Mouse (Mus musculus): ENCODE data around the gene Clcn6. TPM values are rescaled to one million over a fixed set of nuclear protein-coding genes. Genes with fewer than 3 reads are reported as not detected.
"Not testable (repeated sequence)": the region's sequence is repeated elsewhere in the genome, so short reads cannot be mapped to it uniquely, and the experiment has no call there.

The Clcn6 gene
- total RNA-seq, 1 experiment, result 32.5 TPM

DNA sequence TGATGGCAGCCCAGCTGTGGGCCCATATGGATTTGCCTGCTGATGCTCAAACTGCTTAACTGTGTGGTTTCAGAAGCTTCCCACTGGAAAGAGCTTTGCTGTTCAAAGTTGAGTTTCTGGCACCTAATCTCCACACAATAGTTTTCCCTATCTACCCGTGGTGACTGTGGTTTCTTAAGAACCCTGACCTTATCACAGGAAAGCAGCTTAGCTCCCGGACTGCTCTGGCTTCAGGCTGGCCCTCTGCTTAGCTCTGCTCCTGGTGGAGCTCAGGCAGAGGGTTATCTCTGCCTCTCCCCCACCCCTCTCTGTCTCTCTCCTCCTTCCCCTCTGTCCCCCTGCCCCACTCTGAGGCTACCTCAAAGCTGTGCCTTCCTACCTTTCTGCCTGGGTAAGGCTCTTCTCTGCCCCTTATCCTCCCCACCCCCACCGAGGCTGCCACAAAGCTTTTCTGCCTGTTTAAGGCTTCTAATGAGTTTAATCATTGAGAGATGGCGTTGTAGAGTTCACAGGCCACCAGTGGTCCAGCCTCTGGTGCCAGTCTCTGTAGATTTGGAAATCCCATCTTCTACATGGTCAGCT is 7.9 kb upstream of the Clcn6 start:
- H3K4me3 ChIP-seq (ENCODE audit: insufficient read depth in 1 of 2, low read depth in 1 of 2, low read length in 2 of 2, poor library complexity in 1 of 2, severe bottlenecking in 1 of 2), result no peak overlapping the region
- no peak overlapping the region for H3K27ac ChIP-seq (ENCODE audit: insufficient read depth, low read depth, low read length, poor library complexity, severe bottlenecking)
- no peak for DNase-seq (ENCODE audit: low read depth, low spot score)
- TF ChIP-seq MAFK (IDR thresholded peaks at IDR 0.05; ENCODE audit: insufficient read depth, low read depth, low read length), result no peak
- TF ChIP-seq HCFC1 (IDR thresholded peaks at IDR 0.05; ENCODE audit: borderline replicate concordance, insufficient read depth, low read length), result no peak
- TF ChIP-seq ZC3H11A (IDR thresholded peaks at IDR 0.05; ENCODE audit: borderline replicate concordance, low read depth, low read length), result no peak
- TF ChIP-seq ZNF384 (IDR thresholded peaks at IDR 0.05; ENCODE audit: low read depth, low read length), result no peak
- H3K9me3 ChIP-seq (ENCODE audit: control insufficient read depth, insufficient read depth, low read depth, low read length), result no peaks in the 10 kb centered on the region
- H3K9ac ChIP-seq (ENCODE audit: insufficient read depth, low read depth, low read length, poor library complexity, severe bottlenecking), result no peak overlapping the region
- in situ Hi-C loops (cut with MboI; ENCODE audit: low sequenced_read_pairs in 2 of 2, unreplicated experiment in 2 of 2), result no loop called here
- peaks cover 2% of the 10 kb centered on the region in 2 experiments; a peak in 1 of 4 replicates for H3K4me1 ChIP-seq (ENCODE audit: control insufficient read depth in 2 of 2, insufficient read depth in 2 of 2, low read length in 2 of 2, poor library complexity in 1 of 2)
- peaks cover 33% of the 10 kb centered on the region for H3K36me3 ChIP-seq (ENCODE audit: control insufficient read depth, insufficient read depth, low read length, poor library complexity, severe bottlenecking)

DNA sequence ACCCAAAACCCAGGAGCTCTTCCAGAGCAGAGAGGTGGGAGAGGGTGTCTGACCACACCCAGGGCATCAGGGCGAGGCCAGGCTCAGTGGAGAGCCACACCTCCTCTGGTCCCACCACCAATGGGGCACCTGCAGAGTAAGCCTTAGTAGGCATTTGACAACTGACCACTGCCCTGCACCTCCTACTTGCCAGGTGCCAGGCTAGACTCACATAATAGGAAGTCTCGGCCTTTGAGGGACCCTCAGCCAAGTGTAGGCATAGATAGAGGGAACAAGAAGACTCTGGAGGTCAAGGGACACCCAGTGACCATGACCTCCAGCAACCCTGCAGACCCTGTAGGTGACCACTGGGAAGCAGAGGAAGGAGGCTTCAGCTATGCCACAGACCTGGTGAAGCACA is 5.5 kb upstream of the Clcn6 start:
- Histone ChIP-seq H3K9ac (ENCODE audit: insufficient read depth, low read depth, low read length, poor library complexity, severe bottlenecking) (no peak overlapping the region), H3K36me3 (ENCODE audit: control insufficient read depth, insufficient read depth, low read length, poor library complexity, severe bottlenecking) (peaks cover 26% of the 10 kb centered on the region), H3K27ac (ENCODE audit: insufficient read depth, low read depth, low read length, poor library complexity, severe bottlenecking) (no peak overlapping the region), H3K4me3 (ENCODE audit: insufficient read depth in 1 of 2, low read depth in 1 of 2, low read length in 2 of 2, poor library complexity in 1 of 2, severe bottlenecking in 1 of 2) (no peak overlapping the region), H3K9me3 (ENCODE audit: control insufficient read depth, insufficient read depth, low read depth, low read length) (no peaks in the 10 kb centered on the region), H3K4me1 (ENCODE audit: control insufficient read depth in 2 of 2, insufficient read depth in 2 of 2, low read length in 2 of 2, poor library complexity in 1 of 2) (peaks cover 2 to 11% of the 10 kb centered on the region in 2 experiments; a peak in 2 of 4 replicates)
- DNase-seq (ENCODE audit: low read depth, low spot score), result no peak
- TF ChIP-seq HCFC1 (IDR thresholded peaks at IDR 0.05; ENCODE audit: borderline replicate concordance, insufficient read depth, low read length) (no peak), ZNF384 (IDR thresholded peaks at IDR 0.05; ENCODE audit: low read depth, low read length) (no peak), MAFK (IDR thresholded peaks at IDR 0.05; ENCODE audit: insufficient read depth, low read depth, low read length) (no peak), CHD2 (IDR thresholded peaks at IDR 0.05; ENCODE audit: low read depth, low read length) (no peak), ZC3H11A (IDR thresholded peaks at IDR 0.05; ENCODE audit: borderline replicate concordance, low read depth, low read length) (no peak)
- in situ Hi-C loops (cut with MboI; ENCODE audit: low sequenced_read_pairs in 2 of 2, unreplicated experiment in 2 of 2), result no loop called here

DNA sequence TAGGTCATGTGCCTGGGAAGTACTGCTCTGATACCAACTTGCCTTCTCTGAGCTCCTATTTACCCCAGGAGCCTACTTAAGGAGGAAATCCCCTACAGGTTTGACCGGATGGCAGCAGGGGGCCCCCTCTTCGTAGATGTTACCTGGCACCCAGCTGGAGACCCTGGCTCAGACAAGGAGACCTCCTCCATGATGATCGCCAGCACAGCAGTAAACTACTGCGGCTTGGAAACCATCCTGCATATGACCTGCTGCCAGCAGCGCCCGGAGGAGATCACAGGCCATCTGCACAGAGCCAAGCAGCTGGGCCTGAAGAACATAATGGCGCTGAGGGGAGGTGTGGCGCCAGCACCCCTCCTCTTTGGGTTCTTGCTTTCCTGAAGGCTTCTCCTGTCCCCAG is 4.7 kb upstream of the Clcn6 start:
- in situ Hi-C loops (cut with MboI; ENCODE audit: low sequenced_read_pairs in 2 of 2, unreplicated experiment in 2 of 2); H3K9ac ChIP-seq (ENCODE audit: insufficient read depth, low read depth, low read length, poor library complexity, severe bottlenecking); DNase-seq (ENCODE audit: low read depth, low spot score); H3K4me3 ChIP-seq (ENCODE audit: insufficient read depth in 1 of 2, low read depth in 1 of 2, low read length in 2 of 2, poor library complexity in 1 of 2, severe bottlenecking in 1 of 2); H3K27ac ChIP-seq (ENCODE audit: insufficient read depth, low read depth, low read length, poor library complexity, severe bottlenecking); H3K9me3 ChIP-seq (ENCODE audit: control insufficient read depth, insufficient read depth, low read depth, low read length): not testable (repeated sequence)
- Histone ChIP-seq H3K36me3 (ENCODE audit: control insufficient read depth, insufficient read depth, low read length, poor library complexity, severe bottlenecking) (peaks cover 23% of the 10 kb centered on the region), H3K4me1 (ENCODE audit: control insufficient read depth in 2 of 2, insufficient read depth in 2 of 2, low read length in 2 of 2, poor library complexity in 1 of 2) (peaks cover 2 to 11% of the 10 kb centered on the region in 2 experiments; a peak in 2 of 4 replicates)

DNA sequence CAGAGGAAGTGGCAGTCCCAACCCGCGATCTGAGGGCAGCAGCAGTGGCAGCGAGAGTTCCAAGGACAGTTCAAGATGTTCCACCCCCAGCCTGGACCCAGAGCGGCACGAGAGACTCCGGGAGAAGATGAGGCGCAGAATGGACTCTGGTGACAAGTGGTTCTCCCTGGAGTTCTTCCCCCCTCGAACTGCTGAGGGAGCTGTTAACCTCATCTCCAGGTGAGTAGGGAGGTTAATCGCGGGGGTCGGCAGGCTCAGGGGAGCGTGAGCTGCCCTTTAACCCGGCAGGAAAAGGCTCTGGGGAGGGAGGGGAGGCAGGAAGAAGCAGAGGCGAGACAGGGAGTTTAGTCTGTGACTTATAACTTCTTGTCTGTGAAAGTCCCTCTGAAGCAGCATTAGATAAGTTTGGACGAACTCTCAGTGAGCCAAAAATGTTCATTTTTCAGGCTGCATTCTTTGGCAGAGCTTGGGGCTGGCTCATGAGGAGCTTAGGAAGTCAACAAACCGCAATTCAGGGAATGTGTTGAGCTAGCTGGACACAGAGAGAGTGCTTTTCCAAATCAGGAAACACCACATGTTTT is 3.1 kb upstream of the Clcn6 start:
- no peaks in the 10 kb centered on the region for H3K9me3 ChIP-seq (ENCODE audit: control insufficient read depth, insufficient read depth, low read depth, low read length)
- peak overlapping the region; percentile 52 to 59 for H3K4me3 ChIP-seq (ENCODE audit: insufficient read depth in 1 of 2, low read depth in 1 of 2, low read length in 2 of 2, poor library complexity in 1 of 2, severe bottlenecking in 1 of 2)
- no peak for DNase-seq (ENCODE audit: low read depth, low spot score)
- TF ChIP-seq CHD2 (IDR thresholded peaks at IDR 0.05; ENCODE audit: low read depth, low read length) (no peak), ZNF384 (IDR thresholded peaks at IDR 0.05; ENCODE audit: low read depth, low read length) (no peak), ZC3H11A (IDR thresholded peaks at IDR 0.05; ENCODE audit: borderline replicate concordance, low read depth, low read length) (no peak), HCFC1 (IDR thresholded peaks at IDR 0.05; ENCODE audit: borderline replicate concordance, insufficient read depth, low read length) (no peak), MAFK (IDR thresholded peaks at IDR 0.05; ENCODE audit: insufficient read depth, low read depth, low read length) (no peak)
- no peak overlapping the region for H3K27ac ChIP-seq (ENCODE audit: insufficient read depth, low read depth, low read length, poor library complexity, severe bottlenecking)
- peaks cover 16% of the 10 kb centered on the region for H3K36me3 ChIP-seq (ENCODE audit: control insufficient read depth, insufficient read depth, low read length, poor library complexity, severe bottlenecking)
- peaks cover 7 to 13% of the 10 kb centered on the region in 2 experiments; a peak in 3 of 4 replicates for H3K4me1 ChIP-seq (ENCODE audit: control insufficient read depth in 2 of 2, insufficient read depth in 2 of 2, low read length in 2 of 2, poor library complexity in 1 of 2)
- in situ Hi-C loops (cut with MboI; ENCODE audit: low sequenced_read_pairs in 2 of 2, unreplicated experiment in 2 of 2), result no loop called here
- peak overlapping the region; percentile 41; the same call in 1 of the 2 replicates for H3K9ac ChIP-seq (ENCODE audit: insufficient read depth, low read depth, low read length, poor library complexity, severe bottlenecking)
